Mouse (Mus musculus) left cerebral cortex, postnatal 4 days (tissue): ENCODE results near the gene Eps15. TPM values are rescaled to one million over a fixed set of nuclear protein-coding genes. Genes with fewer than 3 reads are reported as not detected.

Experiments used
- DNase-seq: peaks from one replicate; pipeline ENCODE4 v3.0.0-alpha.2; 2022
- intact Hi-C: fragments of 180-260 bp; cut with DNase I; formaldehyde crosslinking; loops from one replicate; pipeline ENCODE4 v1.15.1; 2025
- total RNA-seq, 2 experiments: library from RNA; stranded (reverse); gene quantifications; 2 replicates each; pipeline ENCODE4 v1.2.3; 2021

Eps15 gene
- total RNA-seq, result 100 to 1,000 TPM in 1 of 2 experiments, 10 to 100 TPM in 1; 97.7 to 103 TPM

DNA sequence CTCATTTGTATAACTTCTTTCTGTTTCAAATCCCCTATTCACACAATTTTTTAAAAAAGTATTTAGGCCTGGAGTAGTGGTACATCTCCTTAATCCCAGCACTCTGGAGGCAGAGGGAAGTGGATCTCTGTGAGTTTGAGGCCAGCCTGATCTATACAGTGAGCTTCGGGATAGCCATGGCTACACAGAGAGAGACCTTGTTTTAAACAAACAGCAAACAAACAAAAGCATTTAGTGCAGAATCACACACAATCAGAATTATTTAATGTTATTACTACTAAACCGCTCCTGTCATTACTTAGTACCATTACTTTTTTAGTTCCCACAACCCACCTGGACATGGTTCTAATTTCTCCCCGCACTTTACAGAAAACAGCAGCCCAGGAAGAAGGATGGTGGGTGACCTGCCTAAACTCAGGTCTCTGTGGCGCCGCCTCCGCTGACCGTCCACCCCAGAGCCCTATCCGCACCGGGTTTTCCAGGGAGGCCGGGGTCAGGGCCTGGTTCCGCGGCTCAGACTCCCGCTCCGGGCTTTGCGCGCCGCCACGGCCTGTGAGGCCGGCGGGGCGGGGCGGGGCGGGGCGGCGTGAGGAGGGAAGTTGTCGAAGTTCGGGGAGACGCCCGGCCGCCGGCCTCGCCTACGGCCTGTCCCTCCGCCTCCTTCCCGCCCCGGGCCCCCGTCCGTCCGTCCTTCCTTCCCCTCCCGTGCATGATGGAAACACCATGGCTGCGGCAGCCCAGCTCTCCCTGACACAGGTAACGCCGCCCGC, at the start of gene Eps15:
Gene Eps15, plus strand, starts transcription at position 580 of the 770 bp plus-strand sequence.
- DNase-seq, result peak; percentile 92
- intact Hi-C loops, result no loop called here

DNA sequence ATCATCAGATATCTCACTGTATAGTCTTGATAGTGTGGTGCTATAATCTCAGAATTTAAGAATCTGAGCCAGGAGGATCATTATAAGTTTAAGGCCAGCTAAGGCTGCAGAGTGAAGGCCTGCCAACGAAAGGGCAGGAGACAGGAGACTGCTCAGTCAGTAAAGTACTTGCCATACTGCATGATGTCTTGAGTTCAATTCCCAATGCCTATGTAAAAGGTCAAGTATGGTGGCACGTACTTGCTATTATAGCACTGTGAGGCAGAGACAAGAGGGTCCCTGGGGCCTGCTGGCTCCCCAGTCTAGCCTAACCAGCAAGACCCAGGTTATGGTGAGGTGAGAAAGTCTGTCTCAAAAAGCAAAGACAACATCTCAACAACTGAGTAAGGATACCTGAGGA, 45.9 kb upstream of the Eps15 start, which contains the start of gene Calr4:
Gene Calr4, plus strand, starts transcription at position 301 of the 400 bp plus-strand sequence.
- no peak for DNase-seq
- intact Hi-C loops, result no loop called here

DNA sequence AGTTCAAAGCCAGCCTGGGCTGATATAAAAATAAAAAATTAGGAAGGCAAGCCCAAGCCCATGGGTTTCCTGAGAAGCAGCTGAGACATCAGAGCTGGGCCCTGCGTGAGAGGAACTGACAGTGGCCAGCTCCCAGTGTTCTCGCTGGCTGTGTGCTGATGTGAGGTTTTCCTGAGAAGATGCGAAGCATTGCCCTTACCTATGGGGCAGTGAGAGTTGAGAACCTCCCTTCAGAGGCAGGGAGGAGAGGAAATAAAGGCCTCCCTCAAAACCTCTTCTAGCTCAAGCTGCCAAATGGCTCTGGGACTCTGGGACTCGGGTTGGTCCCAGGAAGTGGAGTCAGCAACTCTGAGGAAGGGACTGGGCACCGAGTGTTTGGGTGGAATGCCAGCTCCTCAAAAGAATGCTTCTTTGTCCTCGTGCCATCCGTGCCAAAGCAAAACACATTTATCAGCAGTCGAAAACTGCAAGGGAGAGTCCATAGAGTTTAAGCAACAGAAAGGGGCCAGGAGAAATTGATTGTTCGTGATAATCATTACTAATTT, 45.2 kb upstream of the Eps15 start:
- DNase-seq, result peak; percentile 50
- intact Hi-C loops, result no loop called here

DNA sequence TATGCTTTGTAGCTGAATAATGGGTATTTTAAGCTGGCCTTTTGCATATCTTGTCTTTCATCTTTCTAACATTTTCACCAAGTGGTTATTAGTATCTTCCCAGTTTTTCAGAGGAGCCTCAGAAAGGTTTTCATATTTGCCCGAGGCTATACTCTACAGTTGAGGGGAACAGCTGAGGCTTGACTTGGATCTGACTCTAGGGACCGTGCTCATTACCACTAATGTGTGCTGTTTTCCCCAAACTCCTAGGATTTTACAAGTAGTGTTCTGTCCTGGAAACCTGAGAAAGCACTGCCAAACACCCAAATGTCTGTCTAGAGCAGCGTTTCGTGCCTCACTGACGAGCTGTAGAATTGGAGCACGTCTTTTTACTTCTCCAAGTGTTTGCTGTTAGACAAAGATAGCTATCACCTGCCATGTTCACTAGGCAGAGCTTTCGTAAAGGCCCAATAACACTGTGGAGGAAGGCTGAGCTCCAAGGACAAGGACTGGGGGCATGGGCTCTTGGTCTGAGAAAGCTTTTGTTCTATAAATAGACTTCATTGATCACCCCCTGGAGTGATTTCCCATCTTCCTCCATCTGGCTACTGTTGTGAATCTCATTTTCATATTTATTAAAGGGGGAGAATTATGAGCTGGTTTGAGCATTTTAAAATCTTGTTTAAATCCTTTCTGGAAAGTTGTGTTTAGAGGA, 43.7 kb upstream of the Eps15 start:
- no peak for DNase-seq
- intact Hi-C loops, result no loop called here

DNA sequence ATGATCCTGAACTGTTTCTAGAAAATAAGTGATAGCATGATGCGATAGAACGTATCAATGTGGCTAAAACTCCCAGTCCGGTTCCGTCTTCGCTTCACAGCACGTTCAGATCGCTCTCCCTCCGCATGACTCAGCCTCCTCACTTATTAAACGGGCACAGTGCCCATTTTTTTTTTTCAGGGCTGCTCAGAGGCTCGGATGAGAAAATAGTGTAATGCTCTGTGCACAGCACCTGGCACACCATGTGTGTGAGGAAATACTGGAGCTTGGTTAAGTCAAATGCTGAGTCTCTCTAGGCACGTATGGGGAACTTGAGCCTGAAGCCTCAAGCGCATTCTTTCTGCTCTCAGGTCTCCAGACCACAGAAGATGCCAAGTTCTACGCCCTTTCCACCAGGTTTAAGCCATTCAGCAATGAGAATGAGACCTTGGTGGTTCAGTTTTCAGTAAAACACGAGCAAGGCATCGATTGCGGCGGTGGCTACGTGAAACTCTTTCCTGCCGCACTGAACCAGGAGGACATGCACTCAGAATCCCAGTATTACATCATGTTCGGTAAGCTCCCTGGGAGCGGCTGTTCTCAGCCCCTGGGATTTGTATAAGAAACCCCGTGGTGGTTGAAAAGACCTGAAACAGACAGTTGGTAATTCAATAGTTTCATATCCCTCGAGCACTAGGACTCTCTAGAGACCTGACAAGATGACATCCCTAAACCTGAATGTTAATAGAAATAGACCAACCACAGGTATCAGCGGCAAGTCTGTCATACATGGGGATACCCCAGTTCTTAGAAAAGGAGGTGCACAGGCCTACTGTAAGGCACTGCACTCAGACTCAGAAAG, 41.4 kb upstream of the Eps15 start:
- peak; percentile 39 for DNase-seq
- intact Hi-C loops, result no loop called here

DNA sequence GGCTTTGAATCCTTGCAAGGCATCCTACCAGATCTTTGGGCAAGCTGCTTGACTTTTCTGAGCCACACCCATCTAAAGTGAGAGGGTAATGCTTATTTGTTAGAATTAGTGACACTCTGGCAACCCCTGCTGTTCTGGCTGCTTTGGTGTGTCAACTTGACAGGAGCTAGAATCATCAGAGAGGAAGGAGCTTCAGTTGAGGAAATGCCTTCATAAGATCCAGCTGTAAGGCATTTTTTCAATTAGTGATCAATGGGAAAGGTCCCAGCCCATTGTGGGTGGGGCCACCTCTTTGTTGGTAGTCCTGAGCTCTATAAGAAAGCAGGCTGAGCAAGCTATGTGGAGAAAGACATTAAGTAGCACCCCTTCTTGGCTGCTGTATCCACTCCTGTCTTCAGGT, 38.8 kb upstream of the Eps15 start:
- DNase-seq, result no peak
- intact Hi-C loops, result no loop called here

DNA sequence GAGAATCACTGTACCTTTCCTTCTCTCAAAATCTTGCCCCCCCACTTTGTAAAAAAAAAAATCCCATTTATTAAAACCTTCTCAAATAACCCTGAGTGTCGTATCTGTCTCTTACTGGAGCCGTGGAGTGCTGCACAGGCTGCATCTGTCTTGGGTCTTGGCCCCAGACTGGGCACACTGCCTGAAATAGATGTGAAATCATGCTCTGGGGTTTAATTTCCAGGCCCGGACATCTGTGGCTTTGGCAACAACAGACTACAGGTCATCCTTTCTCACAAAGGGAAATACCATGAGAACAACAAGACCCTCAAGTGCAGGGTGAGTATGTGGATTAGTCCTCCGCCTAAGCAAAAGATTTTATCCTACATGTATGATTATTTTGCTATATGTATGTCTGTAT, 38.1 kb upstream of the Eps15 start:
- intact Hi-C loops, result no loop called here
- DNase-seq, result peak; percentile 80

DNA sequence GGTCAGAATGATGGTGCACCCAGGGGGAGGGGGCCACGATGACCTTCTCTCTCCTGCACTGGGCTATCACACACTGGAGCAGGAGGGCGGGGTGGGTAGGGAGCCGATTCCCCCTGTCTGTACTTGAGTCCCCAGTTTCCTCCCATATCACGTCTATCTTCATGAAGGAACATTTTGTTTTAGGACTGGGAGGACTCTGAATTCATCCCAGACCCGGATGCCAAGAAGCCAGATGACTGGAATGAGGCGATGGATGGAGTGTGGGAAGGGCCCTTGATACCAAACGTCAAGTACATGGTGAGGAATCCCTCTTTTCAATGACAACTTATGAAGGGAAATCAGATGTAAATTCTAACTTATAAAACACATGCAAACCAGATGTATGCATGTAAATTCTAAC, 35.6 kb upstream of the Eps15 start:
- no peak for DNase-seq
- intact Hi-C loops, result no loop called here

DNA sequence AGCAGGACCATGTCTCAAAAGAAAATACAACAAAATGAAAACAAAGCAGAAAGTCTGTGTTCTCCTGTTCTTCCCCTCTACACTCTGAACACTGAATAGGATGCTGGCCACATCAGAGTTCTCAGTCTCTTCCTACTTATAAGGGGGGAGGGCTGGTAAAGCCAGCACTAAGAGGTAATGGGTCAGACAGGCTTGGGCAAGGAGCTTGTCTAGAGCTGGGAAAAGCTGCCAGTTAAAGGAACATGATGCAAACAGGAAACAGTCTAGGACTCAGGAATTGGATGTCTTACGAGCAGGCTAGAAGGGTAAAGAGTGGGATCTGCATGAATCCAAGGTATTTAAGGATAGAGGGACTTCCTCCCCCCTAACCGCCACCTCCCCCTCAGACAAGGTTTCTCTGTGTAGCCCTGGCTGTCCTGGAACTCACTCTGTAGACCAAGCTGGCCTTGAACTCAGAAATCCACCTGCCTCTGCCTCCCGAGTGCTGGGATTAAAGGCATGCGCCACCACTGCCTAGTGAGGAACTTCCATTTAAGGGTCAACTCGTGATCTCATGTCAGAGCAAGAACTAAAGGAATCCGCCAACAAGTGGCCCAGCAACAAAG, 35.0 kb upstream of the Eps15 start:
- intact Hi-C loops, result no loop called here

DNA sequence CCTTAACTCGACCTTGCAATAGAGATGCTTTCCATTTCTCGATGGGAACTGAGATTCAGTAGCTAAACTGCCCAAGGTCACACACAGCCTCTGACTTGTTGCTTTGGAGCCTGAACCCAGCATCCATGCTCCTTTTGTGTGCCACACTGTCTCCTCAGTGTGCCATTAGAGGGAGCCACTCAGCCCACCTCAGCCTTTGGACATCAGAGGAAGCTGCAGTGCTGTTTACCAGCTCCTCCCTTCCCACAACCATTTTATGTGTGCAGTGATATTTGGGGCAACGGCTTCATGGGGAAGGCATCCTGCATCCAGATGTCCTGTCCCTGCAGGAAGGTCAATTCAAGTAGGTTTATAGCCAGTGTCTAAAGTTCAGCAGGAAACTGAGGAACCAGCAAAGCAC, 28.5 kb upstream of the Eps15 start:
- peak; percentile 17 for DNase-seq
- intact Hi-C loops, result no loop called here

More for the DNA sequence above, 35.0 kb upstream of the Eps15 start:
- no peak for DNase-seq

DNA sequence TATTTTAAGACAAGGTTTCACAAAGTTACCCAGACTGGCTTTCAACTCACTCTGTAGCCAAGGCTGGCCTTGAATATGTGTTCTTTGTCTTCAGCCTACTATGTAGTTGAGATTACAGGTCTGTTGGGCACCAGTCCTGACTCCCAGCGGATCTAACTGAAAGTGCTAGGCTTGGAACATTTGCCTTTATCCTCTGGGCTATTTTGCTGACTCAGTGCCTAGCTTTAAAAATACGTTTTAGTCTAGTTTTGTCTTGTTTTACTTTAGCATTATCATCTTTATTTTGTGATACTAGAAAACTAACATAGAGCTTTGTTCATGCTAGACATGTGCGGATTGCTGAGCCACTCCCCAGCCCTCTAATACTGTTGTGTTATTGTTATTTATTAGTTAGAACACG, 27.9 kb upstream of the Eps15 start:
- intact Hi-C loops, result no loop called here

DNA sequence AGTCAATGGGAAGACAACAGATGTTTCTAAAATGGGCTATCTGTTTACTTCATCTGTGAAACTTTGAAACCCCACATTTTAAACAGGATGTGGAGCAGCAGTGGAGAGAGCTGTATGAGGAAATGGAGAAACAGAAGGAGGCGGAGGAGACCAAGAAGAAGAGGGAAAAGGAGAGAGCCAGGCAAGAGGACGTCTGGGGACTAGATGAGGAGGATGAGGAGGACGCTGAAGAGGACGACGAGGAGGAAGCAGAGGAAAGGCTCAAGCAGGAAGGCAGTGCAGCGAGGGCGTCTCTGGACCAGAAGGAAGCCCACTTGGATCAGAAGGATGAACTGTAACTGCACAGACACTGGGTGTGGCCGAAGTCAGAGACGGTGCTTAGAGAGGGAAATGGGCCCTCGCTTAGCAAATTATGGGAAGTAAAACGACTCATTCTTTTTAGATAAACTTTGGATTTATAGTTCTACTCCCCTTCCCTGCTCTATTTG, 26.4 kb upstream of the Eps15 start:
- DNase-seq, result no peak
- intact Hi-C loops, result no loop called here

More for the DNA sequence above, 27.9 kb upstream of the Eps15 start:
- DNase-seq, result no peak

DNA sequence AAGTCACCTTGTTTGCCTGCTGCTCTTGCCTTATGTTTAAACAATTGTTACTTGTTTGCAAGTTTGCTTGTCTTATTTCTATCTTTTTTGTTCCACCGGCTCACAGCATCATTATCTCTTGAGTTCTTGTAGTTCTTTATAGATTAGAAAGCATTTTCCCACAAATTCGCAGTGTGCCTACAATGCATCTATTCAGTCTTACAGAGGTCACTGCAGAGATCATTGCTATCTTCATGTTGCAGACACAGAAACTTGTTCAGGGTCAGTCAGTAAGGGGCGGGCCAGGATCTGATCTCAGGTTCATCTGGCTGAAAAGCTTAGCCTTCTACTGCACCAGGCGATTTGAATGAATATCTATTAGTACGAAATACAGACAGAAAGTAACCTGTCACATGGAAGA, 25.6 kb upstream of the Eps15 start:
- intact Hi-C loops, result no loop called here
- DNase-seq, result no peak

DNA sequence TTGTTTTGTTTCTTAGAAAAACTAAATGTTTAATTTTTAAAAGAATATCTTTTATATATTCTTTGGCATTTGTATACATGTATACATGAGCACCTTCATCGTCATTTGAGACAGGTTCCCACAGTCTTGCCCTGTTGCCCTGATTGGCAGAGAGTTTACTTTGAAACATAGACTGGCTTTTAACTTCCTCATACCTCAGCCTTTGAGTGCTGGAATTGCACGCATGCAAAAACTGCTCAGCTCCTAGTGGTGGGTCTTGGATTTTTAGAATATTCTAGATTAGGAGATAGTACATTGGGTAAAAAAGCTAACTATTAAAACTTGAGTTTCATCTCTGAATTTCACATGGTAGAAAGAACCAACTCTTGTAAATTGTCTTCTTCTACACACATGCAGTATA, 24.7 kb upstream of the Eps15 start:
- intact Hi-C loops, result no loop called here
- no peak for DNase-seq

DNA sequence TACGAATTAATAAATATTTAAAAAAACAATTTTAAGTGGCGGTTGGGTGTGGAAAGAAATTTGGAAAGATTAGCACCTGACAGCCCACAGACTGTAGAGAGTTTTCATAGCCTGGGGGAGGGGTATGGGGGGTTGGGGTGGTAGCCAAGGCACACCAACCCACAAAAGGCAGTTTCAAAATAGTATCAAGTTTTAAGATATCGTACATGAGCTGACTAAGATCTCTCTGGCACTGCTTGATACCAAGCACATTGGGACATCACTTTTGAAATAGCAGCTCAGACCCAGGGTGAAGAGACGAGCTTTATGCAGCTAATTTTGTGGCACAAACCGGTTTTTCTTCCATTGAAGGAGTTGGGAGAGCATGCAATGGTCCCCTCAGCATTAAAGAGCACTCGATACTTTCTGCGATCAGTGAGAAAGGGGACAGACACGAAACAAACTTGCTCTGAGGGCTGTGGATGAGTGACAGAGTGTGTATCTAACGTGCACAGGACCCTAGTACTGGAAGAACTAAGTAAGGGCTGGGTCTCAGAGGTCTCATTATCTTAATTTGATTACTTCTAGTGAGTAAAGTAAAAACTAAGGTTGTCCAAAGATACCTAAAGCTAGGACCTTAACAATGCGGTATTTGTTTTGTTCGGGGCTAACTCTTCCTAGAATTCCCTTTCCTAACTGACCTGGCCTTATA, 24.2 kb upstream of the Eps15 start:
- no peak for DNase-seq
- intact Hi-C loops, result no loop called here

DNA sequence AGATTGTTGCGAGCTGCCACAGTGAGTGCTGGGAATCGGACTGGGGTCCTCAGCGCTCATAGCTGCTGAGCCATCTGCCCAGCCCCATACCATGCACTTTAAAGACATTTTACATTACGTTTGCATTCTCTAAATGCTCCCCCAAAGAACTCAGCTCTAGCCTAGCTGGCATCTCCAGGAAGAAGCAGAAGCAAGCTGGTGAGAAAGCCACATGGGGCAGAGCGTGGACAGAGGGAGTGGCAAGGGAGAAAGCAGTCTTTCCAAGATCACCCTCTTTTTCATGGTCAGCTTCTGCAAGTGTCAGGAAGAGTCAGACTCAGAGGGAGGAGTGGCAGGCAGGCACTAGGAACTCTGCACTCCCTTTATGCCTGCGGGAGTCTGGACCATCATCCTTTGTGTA, 23.3 kb upstream of the Eps15 start:
- intact Hi-C loops, result no loop called here
- no peak for DNase-seq

DNA sequence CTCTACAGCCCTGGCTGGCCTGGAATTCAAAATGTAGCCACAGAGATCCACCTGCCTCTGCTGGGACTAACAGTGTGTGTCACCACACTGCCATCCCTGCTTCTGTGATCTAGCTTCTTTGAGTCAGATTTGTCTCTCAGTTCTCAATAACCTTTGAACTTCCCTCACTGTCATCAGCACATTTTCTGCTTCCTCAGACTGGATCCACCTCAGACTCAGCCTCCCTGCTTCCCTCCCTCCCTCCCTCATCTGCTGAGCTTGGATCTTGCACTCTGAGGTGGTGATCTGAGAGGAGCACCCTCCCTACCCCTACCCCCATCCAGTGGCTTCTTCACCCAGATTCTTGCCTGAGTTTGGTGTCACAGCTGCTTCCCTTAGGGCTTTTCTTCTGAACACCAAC, 22.4 kb upstream of the Eps15 start:
- intact Hi-C loops, result no loop called here
- DNase-seq, result no peak

DNA sequence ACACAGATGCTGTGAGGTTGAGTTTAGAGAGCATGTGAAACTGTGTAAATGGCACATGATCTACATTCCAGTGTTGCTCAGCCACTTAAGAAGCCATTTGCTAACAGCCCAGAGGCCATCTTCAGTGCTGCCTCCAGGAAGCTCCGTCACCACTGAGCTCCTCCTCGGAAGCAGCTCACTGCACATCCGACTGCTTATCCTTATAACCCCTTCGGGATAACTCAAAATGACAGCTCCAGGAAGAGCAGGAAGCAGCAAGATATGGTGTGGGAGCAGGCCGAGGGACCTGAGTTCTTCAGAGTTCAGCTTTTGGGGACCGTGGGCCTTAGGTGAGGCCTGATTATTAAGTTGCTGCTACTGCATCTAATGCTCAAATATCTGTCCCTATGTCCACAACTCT, 18.0 kb upstream of the Eps15 start:
- intact Hi-C loops, result no loop called here
- no peak for DNase-seq

DNA sequence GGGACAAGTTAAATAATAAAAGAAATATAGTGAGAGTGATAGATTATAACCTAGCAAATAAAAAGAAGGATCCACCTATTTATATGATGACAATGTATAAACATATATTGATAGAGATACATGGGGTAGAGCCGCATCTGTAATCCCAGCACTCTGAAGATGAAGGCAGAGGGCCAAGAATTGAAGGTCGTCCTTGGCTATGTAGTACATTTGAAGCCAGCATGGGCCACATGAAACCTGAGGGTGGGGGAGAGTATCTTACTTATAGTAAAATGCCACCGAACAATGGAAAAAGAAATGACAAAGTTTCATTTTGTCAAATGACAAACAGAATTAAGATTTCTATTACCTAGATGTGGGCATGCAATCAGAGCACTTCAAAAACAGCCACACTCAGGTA, 14.0 kb upstream of the Eps15 start:
- no peak for DNase-seq
- intact Hi-C loops, result no loop called here

DNA sequence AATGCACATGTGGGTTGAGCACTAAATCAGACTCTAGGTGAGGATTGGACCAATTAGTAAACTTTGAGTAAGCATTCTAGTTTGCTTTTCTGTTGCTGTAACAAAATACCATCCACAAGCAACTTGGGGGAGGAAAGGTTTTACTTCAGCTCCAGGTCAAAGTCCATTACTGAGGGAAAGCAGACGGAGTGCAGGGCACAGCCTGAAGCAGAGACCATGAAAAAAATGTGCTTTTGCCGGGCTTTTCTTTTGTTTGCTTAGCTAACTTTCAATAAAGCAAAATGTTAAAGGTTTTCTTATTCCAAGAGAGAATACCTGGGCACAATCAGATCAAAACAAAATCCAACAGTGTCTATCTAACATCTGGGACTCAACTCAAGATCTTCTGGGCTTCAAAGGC, 13.3 kb upstream of the Eps15 start:
- intact Hi-C loops, result no loop called here
- DNase-seq, result no peak
